Mouse (Mus musculus) gastrocnemius, adult 8-10 months (tissue): Measurements from ENCODE around the gene Ldhb. TPM values are rescaled to one million over a fixed set of nuclear protein-coding genes. Genes with fewer than 3 reads are reported as not detected.

Experiments used
- DNase-seq, 2 experiments: peaks; one replicate each; pipeline ENCODE4 v3.0.0; 2022; ENCODE audit warnings: low spot score in 2 of 2
- total RNA-seq, 4 experiments: library from RNA; stranded (reverse); gene quantifications; 2 replicates each; pipeline ENCODE4 v1.2.4; 2022

The Ldhb gene
- total RNA-seq, 4 experiments from 2014 or later = 332 to 451 (median 374) TPM

- DNase-seq = no peak
Measured at GRCm38 (mm10) chr6:142451381-142451780, 56.4 kb downstream of the Ldhb start.

Other genes starting within 250 kb of the Ldhb start
- gene Iapp, start 209.5 kb downstream of the Ldhb start, total RNA-seq = not detected
- gene Slco1a5, start 185.0 kb downstream of the Ldhb start, total RNA-seq = not detected
- 10 to 100 TPM in 1 of 4 experiments, 1 to 10 TPM in 3; 7.3 to 11.3 (median 9.3) TPM for gene Pyroxd1, start 162.3 kb downstream of the Ldhb start, total RNA-seq
- gene Recql, start 120.9 kb downstream of the Ldhb start, total RNA-seq = 1 to 10 TPM; 4.4 to 6.2 (median 4.9) TPM
- gene Golt1b, start 120.7 kb downstream of the Ldhb start, total RNA-seq = 10 to 100 TPM; 16.5 to 19.9 (median 17.1) TPM
- gene Spx, start 94.5 kb downstream of the Ldhb start, total RNA-seq = not detected
- under 1 TPM in 2 of 4 experiments, not detected in 2; 0.16 to 0.18 TPM for gene Gys2, start 34.8 kb downstream of the Ldhb start, total RNA-seq
- 1 to 10 TPM; 2.9 to 9.0 (median 6.3) TPM for gene Kcnj8, start 63.7 kb upstream of the Ldhb start, total RNA-seq
- 100 to 1,000 TPM; 124 to 153 (median 134) TPM for gene Abcc9, start 194.4 kb upstream of the Ldhb start, total RNA-seq
- gene Cmas, start 248.7 kb upstream of the Ldhb start, total RNA-seq = 10 to 100 TPM; 31.2 to 34.2 (median 32.8) TPM